Mouse (Mus musculus): ENCODE data around the gene Ecpas.

DNA sequence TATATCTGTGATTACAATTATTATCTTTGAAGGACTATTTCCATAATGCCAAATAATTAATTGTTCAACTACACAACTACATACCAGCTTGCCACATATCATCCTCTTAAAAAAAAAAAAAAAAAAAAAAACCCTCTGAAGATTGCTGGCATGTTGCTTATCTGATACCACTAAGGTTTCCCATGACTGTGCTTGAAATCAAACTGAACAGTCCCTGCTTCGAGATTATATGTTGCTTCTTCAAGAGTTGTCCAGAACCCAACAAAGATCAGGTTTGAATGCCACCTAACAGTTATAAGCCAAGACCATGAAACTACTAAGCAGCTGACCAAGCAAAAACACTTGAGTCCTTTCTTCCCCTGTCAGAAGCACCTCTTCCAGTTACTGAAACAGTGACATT lies 5.1 kb downstream of the Ecpas start:
- TF ChIP-seq POLR2A (IDR thresholded peaks at IDR 0.05; ENCODE audit: low read depth, low read length) = no peak
- no peak for TF ChIP-seq CTCF (IDR thresholded peaks at IDR 0.05; ENCODE audit: extremely low read depth, insufficient read length, insufficient replicate concordance, low read depth, low read length)

All from small intestine, adult 2 months (tissue).